Mouse (Mus musculus) cerebellum, postnatal 10 days (tissue): ENCODE data around the gene Engase.

Source experiments
- DNase-seq, 2 experiments: peaks; one replicate each; pipeline ENCODE4 v3.0.0; 2021; ENCODE audit warnings: mixed read lengths in 2 of 2

The Engase gene

GRCm38 (mm10) chr11:118455788-118456187, 20.8 kb upstream of the Engase start:
- no peak for DNase-seq

- DNase-seq = no peak
These were observed 19.7 kb upstream of the Engase start for GRCm38 (mm10) chr11:118456937-118457336.

GRCm38 (mm10) chr11:118459051-118459450, 17.6 kb upstream of the Engase start:
- DNase-seq = no peak

GRCm38 (mm10) chr11:118459536-118459935, 17.1 kb upstream of the Engase start:
- DNase-seq = no peak

GRCm38 (mm10) chr11:118460280-118460679, 16.3 kb upstream of the Engase start:
- DNase-seq = no peak

- peak; percentile 58 to 66 for DNase-seq
These were observed 9.1 kb upstream of the Engase start for GRCm38 (mm10) chr11:118467441-118468035.

- no peak for DNase-seq
These were observed 7.0 kb upstream of the Engase start for GRCm38 (mm10) chr11:118469509-118470160.

- DNase-seq = peak; percentile 62 to 65
These were observed 6.2 kb upstream of the Engase start for GRCm38 (mm10) chr11:118470234-118470966.

GRCm38 (mm10) chr11:118471676-118472075, 5.0 kb upstream of the Engase start:
- DNase-seq = peak in 1 of 2 experiments; percentile 38

- DNase-seq = no peak
These were observed 3.5 kb upstream of the Engase start for GRCm38 (mm10) chr11:118473161-118473560.

- DNase-seq = no peak
These were observed 2.7 kb upstream of the Engase start for GRCm38 (mm10) chr11:118473842-118474500.

GRCm38 (mm10) chr11:118475496-118476083, 1.0 kb upstream of the Engase start:
- DNase-seq = no peak

GRCm38 (mm10) chr11:118479776-118480175, 3.1 kb downstream of the Engase start:
- DNase-seq = no peak

GRCm38 (mm10) chr11:118481231-118481630, 4.6 kb downstream of the Engase start:
- peak; percentile 82 to 84 for DNase-seq

GRCm38 (mm10) chr11:118481751-118482150, 5.1 kb downstream of the Engase start:
- DNase-seq = peak; percentile 66 to 69

- DNase-seq = peak; percentile 85 to 89
These were observed 7.5 kb downstream of the Engase start for GRCm38 (mm10) chr11:118484169-118484568.

GRCm38 (mm10) chr11:118485338-118485737, 8.7 kb downstream of the Engase start:
- peak in 1 of 2 experiments; percentile 42 for DNase-seq

GRCm38 (mm10) chr11:118485780-118486179, 9.2 kb downstream of the Engase start:
- peak in 1 of 2 experiments; percentile 55 for DNase-seq

- peak; percentile 64 to 71 for DNase-seq
These were observed 9.7 kb downstream of the Engase start for GRCm38 (mm10) chr11:118486281-118486680.

- peak; percentile 67 to 74 for DNase-seq
These were observed 10.5 kb downstream of the Engase start for GRCm38 (mm10) chr11:118486881-118487772.

GRCm38 (mm10) chr11:118488191-118488906, 11.7 kb downstream of the Engase start:
- peak; percentile 68 to 74 for DNase-seq
